ENCODE assay signal across 8 mouse cellular contexts in genomic region chr6:24955946-24956585, GRCm38 (mm10). TPM values are rescaled to one million over a fixed set of nuclear protein-coding genes. Genes with fewer than 3 reads are reported as not detected.
DNase-seq lines count a peak whose midpoint lies in the region; ATAC-seq lines count a peak whose summit lies in the region.

Tmem229a (minus strand) TSS chr6:24956297.

- H3K4me1 ChIP-seq in forebrain, embryonic 14.5 days (ENCODE audit: control insufficient read depth, insufficient read depth, low read length) = no peaks in the 10 kb centered on the region; the same call in 1 of the 2 replicates
- H3K4me1 ChIP-seq in liver, embryonic 15.5 days (replicated peaks) = peaks cover 8% of the 10 kb centered on the region; the same call in 1 of the 2 replicates

- no peaks in the 10 kb centered on the region for H3K9me3 ChIP-seq in forebrain, embryonic 14.5 days (replicated peaks; ENCODE audit: control insufficient read depth, low read length)
- no peaks in the 10 kb centered on the region for H3K9me3 ChIP-seq in liver, embryonic 15.5 days (replicated peaks)

- peak; percentile 79 for ATAC-seq in cerebellum, adult (ENCODE audit: insufficient number of reproducible peaks, low FRiP score, low TSS enrichment)
- ATAC-seq in forebrain, embryonic 14.5 days = peak; percentile 88
- peak; percentile 51; the same call in 1 of the 2 replicates for ATAC-seq in liver, embryonic 15.5 days (ENCODE audit: insufficient read depth)

- peak within 1 kb of the TSS; percentile 67 for H3K4me3 ChIP-seq in forebrain, embryonic 14.5 days (ENCODE audit: low read depth, low read length)
- peak within 1 kb of the TSS; percentile 45 for H3K4me3 ChIP-seq in liver, embryonic 15.5 days (replicated peaks)

- WGBS in forebrain, embryonic 14.5 days = under 1% methylated on average over 43 of the region's 46 CpGs
- WGBS in liver, embryonic 15.5 days (ENCODE audit: insufficient replicate concordance) = 2% methylated on average over 42 of the region's 46 CpGs

- intact Hi-C loops in heart, postnatal 36 days (cut with DNase I) = no loop called here

- peak within 1 kb of the TSS; percentile 88 for H3K9ac ChIP-seq in forebrain, embryonic 14.5 days (ENCODE audit: low read length)
- H3K9ac ChIP-seq in liver, embryonic 15.5 days = no peak within 1 kb of the TSS

- H3K27ac ChIP-seq in forebrain, embryonic 14.5 days (ENCODE audit: low read depth, low read length) = peak within 1 kb of the TSS; percentile 78
- H3K27ac ChIP-seq in liver, embryonic 15.5 days (replicated peaks) = no peak within 1 kb of the TSS

- DNase-seq in Muller cell, postnatal 12 days (ENCODE audit: inconsistent ontology term) = peak; percentile 74
- peak; percentile 83 for DNase-seq in forebrain, embryonic 14.5 days (ENCODE audit: low spot score)
- peak; percentile 29 to 31 for DNase-seq in heart, postnatal 36 days
- peak; percentile 61 to 82 for DNase-seq in layer of hippocampus, adult 18-20 months (ENCODE audit: low spot score in 2 of 2)
- peak; percentile 77 for DNase-seq in right cerebral cortex, adult 18-20 months
- no peak for DNase-seq in natural killer cell, adult 2 months (ENCODE audit: low spot score in 2 of 2)

- H3K27me3 ChIP-seq in forebrain, embryonic 14.5 days (replicated peaks; ENCODE audit: control insufficient read depth, insufficient read depth, low read length) = no peaks in the 10 kb centered on the region
- peaks cover 29% of the 10 kb centered on the region for H3K27me3 ChIP-seq in liver, embryonic 15.5 days

- H3K4me2 ChIP-seq in forebrain, embryonic 14.5 days (ENCODE audit: low read length) = peak within 1 kb of the TSS; percentile 93
- peak within 1 kb of the TSS; percentile 68 for H3K4me2 ChIP-seq in liver, embryonic 15.5 days

- no peaks in the 10 kb centered on the region for H3K36me3 ChIP-seq in forebrain, embryonic 14.5 days (ENCODE audit: control insufficient read depth, insufficient read depth, low read length)
- no peaks in the 10 kb centered on the region for H3K36me3 ChIP-seq in liver, embryonic 15.5 days (replicated peaks)

RNA-seq across cellular contexts. Expression of gene Tmem229a, which starts in this region (rescaled TPM):
- polyA plus RNA-seq in forebrain, embryonic 14.5 days (2014; fragmentation: Nextera tagmentation; extraction: Ambion mirVana) = 1.7 and 2.3 TPM in 2 replicates
- under 1 TPM in 1 of 2 experiments, not detected in 1; 0.06 TPM for total RNA-seq in heart, postnatal 36 days (2021)
- total RNA-seq in layer of hippocampus, adult 18-20 months (2021) = 10 to 100 TPM; 48.4 to 49.6 TPM
- 0.09 and 0.16 TPM in 2 replicates for polyA plus RNA-seq in liver, embryonic 15.5 days (2015; fragmentation: Nextera tagmentation; extraction: Ambion mirVana)

Comparison
In these comparisons a context has a peak if more than half of its experiments do, and no peak if none do; other contexts are left out.
1. RNA of gene Tmem229a (total RNA-seq): 48.4 to 49.6 TPM in layer of hippocampus, adult 18-20 months; 0.06 TPM in heart, postnatal 36 days; every median in the first group is over 10 times any median in the second.
2. Peak in DNase-seq in heart, postnatal 36 days; RNA of the gene not detected or under 1 TPM.
3. Peak in ATAC-seq, H3K4me3 ChIP-seq and H3K4me2 ChIP-seq in liver, embryonic 15.5 days; RNA of the gene not detected or under 1 TPM.
4. DNase-seq: peak in Muller cell, postnatal 12 days (single experiment), forebrain, embryonic 14.5 days (single experiment), layer of hippocampus, adult 18-20 months (2 of 2) and right cerebral cortex, adult 18-20 months (single experiment); none in natural killer cell, adult 2 months (0 of 2).
5. Peak in every context shown above with its lines, with median percentiles within 50 percentile points of each other: ATAC-seq.